Mouse (Mus musculus) ES-Bruce4 (cell line): ENCODE results near the gene Olig2. TPM values are rescaled to one million over a fixed set of nuclear protein-coding genes. Genes with fewer than 3 reads are reported as not detected.

Experiments
- H3K27ac ChIP-seq: 2 replicates; pipeline ENCODE4 v1.5.1; 2012; ENCODE audit warnings: low read length, inconsistent platforms; ENCODE audit not compliant: insufficient read depth
- H3K27me3 ChIP-seq: 2 replicates; pipeline ENCODE4 v1.6.1; 2012; ENCODE audit warnings: mild to moderate bottlenecking, low read length, inconsistent platforms; ENCODE audit not compliant: control insufficient read depth, poor library complexity, insufficient read depth, severe bottlenecking
- H3K36me3 ChIP-seq: 2 replicates; pipeline ENCODE4 v1.6.1; 2012; ENCODE audit warnings: inconsistent platforms, mild to moderate bottlenecking, low read length, moderate library complexity; ENCODE audit not compliant: control insufficient read depth, poor library complexity, insufficient read depth, severe bottlenecking
- H3K4me1 ChIP-seq: one replicate; pipeline ENCODE4 v1.8.1; 2011; ENCODE audit warnings: low read length; ENCODE audit not compliant: control insufficient read depth, insufficient read depth
- H3K4me3 ChIP-seq: 2 replicates; pipeline ENCODE4 v1.5.1; 2011; ENCODE audit warnings: low read depth, mild to moderate bottlenecking, low read length
- H3K9ac ChIP-seq: 2 replicates; pipeline ENCODE4 v1.6.1; 2012; ENCODE audit warnings: low read depth, mild to moderate bottlenecking, inconsistent platforms; ENCODE audit not compliant: poor library complexity, severe bottlenecking
- H3K9me3 ChIP-seq: replicated peaks from 2 replicates; pipeline ENCODE4 v1.6.1; 2012; ENCODE audit warnings: mild to moderate bottlenecking, low read length, inconsistent platforms; ENCODE audit not compliant: control insufficient read depth, poor library complexity, insufficient read depth, severe bottlenecking
- CTCF ChIP-seq: IDR thresholded peaks from one replicate; pipeline ENCODE4 v1.8.1; 2011; ENCODE audit warnings: low read depth, low read length
- EP300 ChIP-seq: IDR thresholded peaks from 2 replicates; pipeline ENCODE4 v1.6.1; 2011; ENCODE audit warnings: low read depth, low read length; ENCODE audit not compliant: insufficient read depth
- POLR2A ChIP-seq: IDR thresholded peaks from one replicate; pipeline ENCODE4 v1.8.1; 2011; ENCODE audit warnings: low read length; ENCODE audit not compliant: insufficient read depth
- polyA plus RNA-seq: library from polyadenylated mRNA; stranded (reverse); fragments of >200 nt; gene quantifications from 2 replicates; pipeline ENCODE4 v1.2.4, GENCODE M21; 2011; ENCODE audit warnings: low read depth; ENCODE audit not compliant: missing spikeins, insufficient read depth, insufficient read length

Gene Olig2
- polyA plus RNA-seq, 1 experiment = 26.2 TPM

DNA sequence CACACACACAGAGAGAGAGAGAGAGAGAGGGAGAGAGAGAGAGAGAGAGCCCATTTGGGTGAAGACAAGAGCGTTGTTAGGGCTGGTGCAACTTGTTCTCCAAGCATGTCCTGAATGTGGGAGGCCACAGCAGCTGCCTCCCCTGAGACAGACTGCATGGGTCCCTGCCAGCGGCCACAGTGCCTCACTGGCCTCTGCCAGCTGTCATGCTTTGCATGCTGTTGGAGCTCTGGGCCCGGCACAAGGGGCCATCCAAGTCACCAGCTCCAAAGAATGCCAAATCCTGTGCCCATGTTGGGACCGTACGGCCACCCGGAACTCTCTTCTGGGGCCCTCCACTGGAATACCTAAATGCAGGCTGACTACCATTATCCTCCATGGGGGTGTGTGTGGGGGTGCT, 40.7 kb downstream of the Olig2 start:
- Histone ChIP-seq H3K4me1 (no peaks in the 10 kb centered on the region), H3K9ac (no peak overlapping the region), H3K27ac (no peak overlapping the region), H3K4me3 (no peak overlapping the region), H3K36me3 (no peaks in the 10 kb centered on the region), H3K9me3 (no peaks in the 10 kb centered on the region), H3K27me3 (no peaks in the 10 kb centered on the region)
- TF ChIP-seq EP300 (no peak), POLR2A (no peak), CTCF (no peak)

DNA sequence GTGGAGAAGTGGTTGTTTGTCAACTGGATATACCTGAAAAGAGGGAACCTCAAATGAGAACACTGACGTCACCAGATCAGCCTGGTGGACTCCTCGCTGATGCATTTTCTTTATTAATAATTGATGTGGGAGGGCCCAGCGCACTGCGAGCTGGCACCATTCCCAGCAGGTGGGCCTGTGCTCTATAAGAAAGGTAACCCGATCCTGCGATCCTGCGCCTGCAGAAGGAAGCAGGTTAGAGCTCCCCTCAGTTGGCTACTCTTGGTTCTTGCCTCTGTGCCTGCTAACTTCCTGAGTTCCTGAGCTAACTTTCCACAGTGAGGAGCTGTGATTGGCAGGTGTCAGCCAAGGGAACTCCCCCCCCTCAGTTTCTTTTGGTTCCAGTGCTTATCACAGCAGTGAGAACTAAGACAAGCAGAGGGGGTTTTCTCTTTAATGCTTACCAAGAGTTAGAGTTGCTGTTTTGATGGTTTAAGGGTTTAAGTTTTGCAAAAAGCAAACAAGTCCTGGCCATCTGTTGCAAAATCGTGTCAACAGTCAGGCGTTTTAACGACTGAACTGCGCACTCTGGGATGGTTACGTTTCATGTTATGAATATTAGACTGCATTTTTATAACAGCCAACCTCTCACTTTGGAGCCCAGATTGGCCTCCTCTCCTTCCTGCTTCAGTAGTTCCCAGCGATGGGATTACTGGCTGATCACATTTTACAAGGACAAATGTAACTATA, 43.6 kb downstream of the Olig2 start:
- no peaks in the 10 kb centered on the region for H3K4me1 ChIP-seq
- peak overlapping the region; percentile 19 for H3K4me3 ChIP-seq
- TF ChIP-seq POLR2A = no peak
- no peak for TF ChIP-seq CTCF
- TF ChIP-seq EP300 = 0 out of 2 replicates have a peak, but pooled peaks have one; percentile 6
- no peaks in the 10 kb centered on the region for H3K9me3 ChIP-seq
- no peaks in the 10 kb centered on the region for H3K27me3 ChIP-seq
- H3K27ac ChIP-seq = peak overlapping the region; percentile 73
- H3K9ac ChIP-seq = peak overlapping the region; percentile 29; the same call in 1 of the 2 replicates
- H3K36me3 ChIP-seq = no peaks in the 10 kb centered on the region

DNA sequence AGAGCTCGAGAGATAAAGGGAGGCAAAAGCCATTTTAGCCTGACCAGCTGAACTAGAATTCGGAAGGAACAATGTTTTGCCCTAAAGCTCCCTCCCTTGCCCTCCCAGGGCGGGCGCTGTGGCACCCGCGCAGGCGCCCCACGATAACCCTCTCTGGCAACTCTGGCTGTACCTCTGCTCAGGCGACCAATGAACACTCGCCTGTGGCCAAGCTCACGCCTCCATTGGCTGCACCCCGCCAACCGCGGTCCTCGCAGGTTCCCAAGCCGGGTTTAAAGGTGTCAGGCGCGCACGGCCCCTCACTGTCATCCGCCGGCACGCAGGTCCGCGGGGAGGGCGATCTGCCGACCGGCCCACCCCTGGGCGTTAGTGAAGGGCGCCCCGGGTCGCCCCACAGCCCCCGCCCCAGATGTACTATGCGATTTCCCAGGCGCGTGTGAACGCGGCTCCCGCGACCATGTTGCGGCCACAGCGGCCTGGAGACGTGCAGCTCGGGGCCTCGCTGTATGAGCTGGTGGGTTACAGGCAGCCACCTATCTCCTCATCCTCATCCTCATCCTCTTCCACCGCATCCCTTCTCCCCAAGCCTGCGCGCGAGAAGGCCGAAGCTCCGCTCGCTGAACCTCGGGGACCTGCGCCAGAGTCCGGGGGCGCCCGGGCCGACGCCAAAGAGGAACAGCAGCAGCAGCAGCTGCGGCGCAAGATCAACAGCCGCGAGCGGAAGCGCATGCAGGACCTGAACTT, 44.4 kb downstream of the Olig2 start, which contains the start of gene Olig1:
TSS of gene Olig1 (plus strand) at position 305 of the 744 bp plus-strand sequence.
- Histone ChIP-seq H3K9ac (peak within 1 kb of the TSS; percentile 77), H3K36me3 (no peaks in the 10 kb centered on the region), H3K9me3 (no peaks in the 10 kb centered on the region), H3K4me1 (no peaks in the 10 kb centered on the region), H3K27me3 (no peaks in the 10 kb centered on the region), H3K4me3 (peak within 1 kb of the TSS; percentile 85), H3K27ac (peak within 1 kb of the TSS; percentile 73)
- TF ChIP-seq CTCF (no peak), POLR2A (peak; percentile 83)

DNA sequence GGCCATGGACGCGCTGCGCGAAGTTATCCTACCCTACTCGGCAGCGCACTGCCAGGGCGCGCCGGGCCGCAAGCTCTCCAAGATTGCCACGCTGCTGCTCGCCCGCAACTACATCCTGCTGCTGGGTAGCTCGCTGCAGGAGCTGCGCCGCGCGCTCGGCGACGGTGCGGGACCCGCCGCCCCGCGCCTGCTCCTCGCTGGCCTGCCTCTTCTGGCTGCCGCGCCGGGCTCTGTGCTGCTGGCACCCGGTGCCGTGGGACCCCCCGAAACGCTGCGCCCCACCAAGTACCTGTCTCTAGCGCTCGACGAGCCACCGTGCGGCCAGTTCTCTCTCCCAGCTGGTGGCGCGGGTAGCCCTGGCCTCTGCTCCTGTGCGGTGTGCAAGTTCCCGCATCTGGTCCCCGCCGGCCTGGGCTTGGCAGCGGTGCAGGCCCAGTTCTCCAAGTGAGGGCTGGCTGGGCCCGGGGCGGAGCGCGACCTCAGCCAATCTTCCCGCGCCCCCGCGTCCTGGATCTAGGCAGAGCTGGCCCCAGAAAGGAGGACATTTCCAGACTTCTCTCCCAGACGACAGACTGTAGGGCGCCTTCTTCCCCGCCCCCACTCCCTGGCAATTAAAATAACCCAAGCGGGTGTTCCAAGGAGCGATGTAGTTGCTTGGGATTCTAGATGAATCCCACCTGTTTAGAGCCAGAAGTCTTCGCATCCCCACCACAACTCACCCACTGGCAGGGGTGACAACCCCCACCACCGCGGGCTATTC, 45.1 kb downstream of the Olig2 start:
- TF ChIP-seq CTCF = no peak
- TF ChIP-seq POLR2A = no peak
- no peak for TF ChIP-seq EP300
- Histone ChIP-seq H3K36me3 (no peaks in the 10 kb centered on the region), H3K4me3 (peak overlapping the region; percentile 85), H3K9ac (peak overlapping the region; percentile 77), H3K9me3 (no peaks in the 10 kb centered on the region), H3K27me3 (no peaks in the 10 kb centered on the region), H3K4me1 (no peaks in the 10 kb centered on the region), H3K27ac (peak overlapping the region; percentile 62)

DNA sequence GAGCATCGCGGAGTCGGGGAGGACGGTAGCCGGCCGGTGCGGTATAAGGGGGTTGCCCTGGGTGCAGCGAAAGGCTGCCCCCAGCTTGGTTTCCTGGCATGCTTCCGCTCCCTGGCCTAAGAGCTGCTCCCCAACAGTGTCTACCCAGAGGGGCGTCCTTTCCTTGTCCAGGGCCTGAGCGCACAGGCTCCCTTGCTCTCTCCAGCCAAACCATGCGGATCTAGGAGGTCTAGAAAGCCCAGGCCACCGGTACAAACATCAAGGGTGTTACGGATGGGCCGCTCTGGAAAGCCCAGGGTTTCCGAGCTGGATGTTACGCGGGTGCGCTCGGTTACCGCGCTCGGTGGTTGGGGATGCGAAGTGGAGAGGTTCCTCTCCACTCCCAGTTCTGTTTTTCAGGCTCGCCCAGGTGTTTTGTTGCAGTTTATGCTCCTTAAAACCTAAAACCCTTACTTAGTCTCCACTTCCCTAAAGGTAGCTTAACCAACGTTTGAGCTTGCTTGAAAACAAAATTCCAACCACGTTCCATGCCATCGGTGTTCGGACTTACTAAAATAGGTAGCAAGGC, 45.8 kb downstream of the Olig2 start:
- no peaks in the 10 kb centered on the region for H3K27me3 ChIP-seq
- peak overlapping the region; percentile 85 for H3K4me3 ChIP-seq
- peak overlapping the region; percentile 77 for H3K9ac ChIP-seq
- no peaks in the 10 kb centered on the region for H3K4me1 ChIP-seq
- TF ChIP-seq CTCF = no peak
- H3K9me3 ChIP-seq = no peaks in the 10 kb centered on the region
- H3K27ac ChIP-seq = peak overlapping the region; percentile 62
- H3K36me3 ChIP-seq = no peaks in the 10 kb centered on the region
